Mouse (Mus musculus) olfactory bulb, adult 2 months (tissue): ENCODE data around the gene Rnf13. TPM values are rescaled to one million over a fixed set of nuclear protein-coding genes. Genes with fewer than 3 reads are reported as not detected.

ENCODE experiments used
- H3K27ac ChIP-seq: fragments of 200-500 bp; 2 replicates; pipeline ENCODE4 v1.5.1; 2012; ENCODE audit warnings: low read depth, low read length; ENCODE audit not compliant: insufficient read depth
- H3K4me1 ChIP-seq: fragments of 200-500 bp; 2 replicates; pipeline ENCODE4 v1.6.1; 2012; ENCODE audit warnings: low read length; ENCODE audit not compliant: control insufficient read depth, insufficient read depth
- H3K4me3 ChIP-seq: fragments of 200-500 bp; 2 replicates; pipeline ENCODE4 v1.5.1; 2012; ENCODE audit warnings: mild to moderate bottlenecking, low read depth, low read length, moderate library complexity; ENCODE audit not compliant: insufficient read depth
- CTCF ChIP-seq: fragments of 200-500 bp; IDR thresholded peaks from 2 replicates; pipeline ENCODE4 v1.5.1; 2012; ENCODE audit warnings: low read depth, mild to moderate bottlenecking, low read length, moderate library complexity; ENCODE audit not compliant: insufficient read depth
- POLR2A ChIP-seq: fragments of 200-500 bp; IDR thresholded peaks from 2 replicates; pipeline ENCODE4 v1.6.1; 2012; ENCODE audit warnings: mild to moderate bottlenecking, low read depth, low read length, moderate library complexity; ENCODE audit not compliant: insufficient read depth
- WGBS: fragments of 180-500 bp; shearing (Covaris S2); methylation state at CpG from one replicate; pipeline ENCODE4 v1.1.7; 2018; 5-methylcytosine and 5-hydroxymethylcytosine counted together
- polyA plus RNA-seq: library from polyadenylated mRNA; stranded (reverse); fragments of >200 nt; gene quantifications from 2 replicates; pipeline ENCODE4 v1.2.4, GENCODE M21; 2012; ENCODE audit warnings: low replicate concordance; ENCODE audit not compliant: missing spikeins, insufficient read depth, insufficient read length

Gene Rnf13
- polyA plus RNA-seq, 1 experiment: not detected

GRCm38 (mm10) chr3:57833585-57833984 lies 97.7 kb downstream of the Rnf13 start:
- H3K4me3 ChIP-seq: no peak overlapping the region
- TF ChIP-seq POLR2A: no peak
- H3K27ac ChIP-seq: no peak overlapping the region
- H3K4me1 ChIP-seq: no peaks in the 10 kb centered on the region
- 87% methylated on average over 11 of the region's 11 CpGs for WGBS

- WGBS: 77% methylated on average over 4 of the region's 4 CpGs
- Histone ChIP-seq H3K4me1 (no peaks in the 10 kb centered on the region), H3K27ac (no peak overlapping the region), H3K4me3 (no peak overlapping the region)
- TF ChIP-seq POLR2A: no peak
- TF ChIP-seq CTCF: no peak
Measured at GRCm38 (mm10) chr3:57836911-57837310, 101.0 kb downstream of the Rnf13 start.

- no peak overlapping the region for H3K4me3 ChIP-seq
- H3K27ac ChIP-seq: no peak overlapping the region
- H3K4me1 ChIP-seq: no peaks in the 10 kb centered on the region
- TF ChIP-seq POLR2A: no peak
- TF ChIP-seq CTCF: no peak
Measured at GRCm38 (mm10) chr3:57843775-57844174, 107.9 kb downstream of the Rnf13 start.

- Histone ChIP-seq H3K4me3 (peak overlapping the region; percentile 28), H3K27ac (peak overlapping the region; percentile 99), H3K4me1 (no peaks in the 10 kb centered on the region)
- TF ChIP-seq CTCF (no peak), POLR2A (no peak)
- 9% methylated on average over 11 of the region's 11 CpGs for whole genome bisulfite sequencing
Measured at GRCm38 (mm10) chr3:57845786-57846661, 110.2 kb downstream of the Rnf13 start.

- H3K4me3 ChIP-seq: peak overlapping the region; percentile 100
- H3K27ac ChIP-seq: peak overlapping the region; percentile 99
- no peaks in the 10 kb centered on the region for H3K4me1 ChIP-seq
- WGBS: 2% methylated on average over 9 of the region's 9 CpGs
- no peak for TF ChIP-seq CTCF
- TF ChIP-seq POLR2A: no peak
Measured at GRCm38 (mm10) chr3:57846662-57846911, 110.7 kb downstream of the Rnf13 start.

- H3K27ac ChIP-seq: peak overlapping the region; percentile 99
- H3K4me1 ChIP-seq: no peaks in the 10 kb centered on the region
- H3K4me3 ChIP-seq: peak overlapping the region; percentile 100
- TF ChIP-seq CTCF (no peak), POLR2A (peak; percentile 57)
- under 1% methylated on average over 96 of the region's 104 CpGs for WGBS
Measured at GRCm38 (mm10) chr3:57846912-57847759, 111.3 kb downstream of the Rnf13 start.

- TF ChIP-seq CTCF (no peak), POLR2A (0 out of 2 replicates have a peak, but pooled peaks have one; percentile 9)
- Histone ChIP-seq H3K4me1 (no peaks in the 10 kb centered on the region), H3K27ac (peak within 1 kb of the TSS; percentile 99), H3K4me3 (peak within 1 kb of the TSS; percentile 100)
- under 1% methylated on average over 52 of the region's 52 CpGs for whole genome bisulfite sequencing
Measured at GRCm38 (mm10) chr3:57847760-57848185, 111.9 kb downstream of the Rnf13 start, which contains the start of gene Pfn2. Gene Pfn2, minus strand, starts transcription at chr3:57848079.

- TF ChIP-seq CTCF (no peak), POLR2A (no peak)
- Histone ChIP-seq H3K4me1 (no peaks in the 10 kb centered on the region), H3K27ac (no peak overlapping the region), H3K4me3 (no peak overlapping the region)
- WGBS: 56% methylated on average over 3 of the region's 3 CpGs
Measured at GRCm38 (mm10) chr3:57882945-57883344, 147.1 kb downstream of the Rnf13 start.

Other genes starting within 250 kb of the Rnf13 start
- not detected in 2 replicates for gene Wwtr1, start 160.2 kb upstream of the Rnf13 start, polyA plus RNA-seq
- gene Commd2, start 84.3 kb upstream of the Rnf13 start, polyA plus RNA-seq: not detected in 2 replicates
- not detected in 2 replicates for gene Ankub1, start 43.3 kb upstream of the Rnf13 start, polyA plus RNA-seq
- 200 TPM in 1 of 2 replicates, not detected in the other for gene Pfn2, start 112.0 kb downstream of the Rnf13 start, polyA plus RNA-seq